Mouse (Mus musculus): ENCODE data around the gene Pitpnm1. TPM values are rescaled to one million over a fixed set of nuclear protein-coding genes. Genes with fewer than 3 reads are reported as not detected.
A peak's percentile ranks its signal among the peaks of the same experiment; 100 is the strongest.

Pitpnm1 gene
- polyA plus RNA-seq, 1 experiment from 2014 or later: 18.9 TPM

DNA sequence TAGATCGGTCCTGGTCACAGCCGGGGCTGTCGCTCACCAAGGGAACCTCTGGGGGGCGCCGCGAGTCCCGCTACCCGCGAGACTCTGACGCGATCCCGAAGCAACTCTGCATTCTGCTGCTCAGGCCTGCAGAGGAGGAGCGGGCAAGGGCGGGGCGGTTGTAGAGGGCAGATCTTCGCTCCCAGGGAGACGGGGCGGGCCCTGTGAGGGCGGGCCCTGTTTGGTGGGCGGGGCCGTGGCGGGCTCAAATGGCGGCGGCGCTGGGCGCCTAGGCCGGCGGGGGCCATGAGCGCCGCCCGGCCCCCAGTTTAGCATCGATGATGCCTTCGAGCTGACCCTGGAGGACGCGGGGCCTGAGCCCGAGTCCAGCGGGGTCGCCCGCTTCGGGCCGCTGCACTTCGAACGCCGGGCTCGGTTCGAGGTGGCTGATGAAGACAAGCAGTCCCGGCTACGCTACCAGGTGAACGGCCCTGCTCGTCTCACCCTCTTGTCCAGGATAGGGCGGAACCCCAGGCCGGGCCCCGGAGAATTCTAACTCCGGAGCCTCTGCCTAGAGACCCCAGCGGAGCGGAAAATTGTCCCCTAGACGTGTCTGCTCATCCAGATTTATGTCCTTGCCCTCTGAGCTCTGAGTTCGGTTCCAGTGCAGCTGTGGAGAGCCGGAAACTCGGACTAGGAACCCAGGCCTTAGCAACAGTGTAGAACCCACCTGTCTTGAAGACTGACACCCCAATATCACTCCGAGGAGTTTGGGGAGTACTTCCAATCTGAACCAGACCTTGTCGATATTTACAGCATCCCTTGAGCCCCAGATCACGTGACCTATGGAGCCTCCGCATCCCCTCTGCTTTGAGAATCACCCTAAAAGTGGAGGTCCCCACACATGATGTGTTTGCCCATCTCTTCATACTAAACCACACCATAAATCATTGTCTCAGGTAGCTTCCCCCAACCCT lies 26.2 kb downstream of the Pitpnm1 start, which contains the start of gene Aip:
Gene Aip (minus strand): TSS at position 118 of the 956 bp plus-strand sequence.
- peaks cover 10% of the 10 kb centered on the region; the same call in 1 of the 2 replicates for H3K36me3 ChIP-seq (ENCODE audit: insufficient read depth, low read length)
- H3K4me2 ChIP-seq (replicated peaks; ENCODE audit: low read depth, low read length): peak within 1 kb of the TSS; percentile 71
- no peaks in the 10 kb centered on the region for H3K27me3 ChIP-seq (replicated peaks; ENCODE audit: insufficient read depth, low read length)
- peak within 1 kb of the TSS; percentile 70 for H3K4me3 ChIP-seq (ENCODE audit: low read depth, low read length)
- DNase-seq (ENCODE audit: low spot score) (peak; percentile 100), ATAC-seq (peak; percentile 94)
- H3K9ac ChIP-seq (replicated peaks; ENCODE audit: low read depth): peak within 1 kb of the TSS; percentile 81
- 2% methylated on average over 54 of the region's 64 CpGs for WGBS
- peaks cover 5% of the 10 kb centered on the region for H3K4me1 ChIP-seq (ENCODE audit: insufficient read depth, low read depth, low read length)
- no peaks in the 10 kb centered on the region for H3K9me3 ChIP-seq (ENCODE audit: low read length)
- H3K27ac ChIP-seq (ENCODE audit: low read length): peak within 1 kb of the TSS; percentile 11; the same call in 1 of the 2 replicates
- no peak for TF ChIP-seq EP300 (IDR thresholded peaks at IDR 0.05)
- peak; percentile 79 for TF ChIP-seq CTCF (IDR thresholded peaks at IDR 0.05)

DNA sequence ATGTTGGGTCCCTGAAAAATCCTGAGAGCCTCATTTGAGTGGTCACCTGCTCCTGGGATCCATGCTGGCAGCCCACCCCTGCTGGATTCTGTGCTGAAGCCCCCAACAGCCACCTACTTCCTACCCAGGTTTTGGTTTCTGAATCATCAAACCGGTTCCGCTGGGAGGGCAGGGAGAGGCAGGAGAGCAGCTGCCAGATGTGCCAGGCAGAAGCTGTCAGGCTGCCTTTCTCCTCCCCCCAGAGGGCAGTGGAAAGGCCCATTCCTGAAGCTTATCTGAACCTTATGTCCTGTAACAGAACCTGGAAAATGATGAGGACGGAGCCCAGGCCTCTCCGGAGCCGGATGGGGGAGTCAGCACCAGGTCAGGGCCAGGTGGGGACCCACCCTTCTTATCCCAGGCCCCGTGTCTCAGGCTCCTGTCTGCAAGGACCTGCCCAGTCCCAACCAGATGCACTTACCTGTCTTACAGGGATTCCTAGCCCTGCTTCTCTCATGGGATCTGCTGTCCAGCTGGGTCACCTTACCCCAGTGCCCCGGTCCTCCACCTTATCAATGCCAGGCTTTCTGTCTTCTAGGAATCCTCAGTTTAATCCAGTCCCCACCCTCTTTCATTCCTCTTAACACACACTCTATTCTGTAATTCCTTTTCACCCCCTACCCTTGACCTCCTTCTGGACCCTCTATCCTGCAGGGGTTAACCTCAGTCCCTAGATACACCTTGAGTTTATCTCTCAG lies 27.1 kb downstream of the Pitpnm1 start:
- Histone ChIP-seq H3K27me3 (replicated peaks; ENCODE audit: insufficient read depth, low read length) (no peaks in the 10 kb centered on the region), H3K36me3 (ENCODE audit: insufficient read depth, low read length) (peaks cover 16% of the 10 kb centered on the region; the same call in 1 of the 2 replicates), H3K9ac (replicated peaks; ENCODE audit: low read depth) (peak overlapping the region; percentile 81), H3K27ac (ENCODE audit: low read length) (no peak overlapping the region), H3K4me1 (ENCODE audit: insufficient read depth, low read depth, low read length) (peaks cover 5% of the 10 kb centered on the region), H3K4me3 (ENCODE audit: low read depth, low read length) (peak overlapping the region; percentile 70), H3K4me2 (replicated peaks; ENCODE audit: low read depth, low read length) (peak overlapping the region; percentile 71), H3K9me3 (ENCODE audit: low read length) (no peaks in the 10 kb centered on the region)
- ATAC-seq: no peak
- TF ChIP-seq EP300 (IDR thresholded peaks at IDR 0.05) (no peak), CTCF (IDR thresholded peaks at IDR 0.05) (no peak)
- WGBS: 50% methylated on average over 7 of the region's 7 CpGs
- peak; percentile 44 for DNase-seq (ENCODE audit: low spot score)

DNA sequence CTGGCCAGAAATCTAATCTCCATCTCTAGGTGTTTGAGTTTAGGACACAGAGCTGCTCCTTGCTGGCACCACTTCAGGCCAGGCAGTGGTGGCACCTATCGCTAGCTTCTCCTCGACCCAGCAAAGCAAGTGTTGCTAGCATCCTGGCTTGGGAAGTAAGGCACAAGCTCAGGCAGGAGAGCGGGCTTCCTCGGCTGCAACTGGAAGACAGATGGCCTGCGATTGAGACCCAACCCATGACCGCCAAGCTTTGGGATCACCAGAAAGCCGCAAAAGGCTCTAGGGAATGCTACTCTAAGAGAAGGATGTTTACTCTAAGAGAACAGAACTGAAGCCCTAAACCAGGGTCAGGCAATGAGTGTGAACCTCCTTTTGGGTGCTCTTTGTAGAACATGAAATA lies 29.7 kb downstream of the Pitpnm1 start:
- ATAC-seq: no peak
- Histone ChIP-seq H3K4me2 (replicated peaks; ENCODE audit: low read depth, low read length) (no peak overlapping the region), H3K4me1 (ENCODE audit: insufficient read depth, low read depth, low read length) (peaks cover 5% of the 10 kb centered on the region), H3K27ac (ENCODE audit: low read length) (no peak overlapping the region), H3K27me3 (replicated peaks; ENCODE audit: insufficient read depth, low read length) (no peaks in the 10 kb centered on the region), H3K9ac (replicated peaks; ENCODE audit: low read depth) (no peak overlapping the region), H3K4me3 (ENCODE audit: low read depth, low read length) (no peak overlapping the region), H3K9me3 (ENCODE audit: low read length) (no peaks in the 10 kb centered on the region), H3K36me3 (ENCODE audit: insufficient read depth, low read length) (peaks cover 23% of the 10 kb centered on the region; the same call in 1 of the 2 replicates)
- no peak for DNase-seq (ENCODE audit: low spot score)
- WGBS: 82% methylated on average over 7 of the region's 7 CpGs
- no peak for TF ChIP-seq EP300 (IDR thresholded peaks at IDR 0.05)
- no peak for TF ChIP-seq CTCF (IDR thresholded peaks at IDR 0.05)

DNA sequence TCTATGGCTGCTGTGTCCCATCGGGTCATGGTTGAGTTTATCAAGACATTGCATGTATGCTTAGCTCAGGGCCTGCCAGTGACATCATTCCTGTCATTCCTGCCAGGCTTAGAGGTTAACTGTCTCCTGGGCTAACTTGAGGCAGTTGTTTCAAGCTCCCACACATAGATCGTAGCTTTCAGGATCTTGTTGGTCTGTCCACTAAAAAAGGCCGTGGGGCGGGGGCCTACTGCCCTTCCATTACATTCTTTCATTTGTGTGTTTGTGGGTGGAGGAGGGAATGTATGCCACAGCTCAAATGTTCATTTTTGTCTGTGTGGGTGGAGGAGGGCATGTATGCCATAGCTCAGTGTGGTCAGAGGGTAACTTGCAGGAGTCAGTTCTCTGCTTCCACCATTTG lies 30.3 kb downstream of the Pitpnm1 start:
- Histone ChIP-seq H3K27me3 (replicated peaks; ENCODE audit: insufficient read depth, low read length) (no peaks in the 10 kb centered on the region), H3K4me2 (replicated peaks; ENCODE audit: low read depth, low read length) (no peak overlapping the region), H3K36me3 (ENCODE audit: insufficient read depth, low read length) (peaks cover 23% of the 10 kb centered on the region; the same call in 1 of the 2 replicates), H3K4me1 (ENCODE audit: insufficient read depth, low read depth, low read length) (peaks cover 5% of the 10 kb centered on the region), H3K9me3 (ENCODE audit: low read length) (no peaks in the 10 kb centered on the region), H3K4me3 (ENCODE audit: low read depth, low read length) (no peak overlapping the region), H3K9ac (replicated peaks; ENCODE audit: low read depth) (no peak overlapping the region), H3K27ac (ENCODE audit: low read length) (no peak overlapping the region)
- ATAC-seq (no peak), DNase-seq (ENCODE audit: low spot score) (no peak)
- WGBS: 81% methylated on average over 4 of the region's 4 CpGs
- TF ChIP-seq EP300 (IDR thresholded peaks at IDR 0.05): no peak
- no peak for TF ChIP-seq CTCF (IDR thresholded peaks at IDR 0.05)

DNA sequence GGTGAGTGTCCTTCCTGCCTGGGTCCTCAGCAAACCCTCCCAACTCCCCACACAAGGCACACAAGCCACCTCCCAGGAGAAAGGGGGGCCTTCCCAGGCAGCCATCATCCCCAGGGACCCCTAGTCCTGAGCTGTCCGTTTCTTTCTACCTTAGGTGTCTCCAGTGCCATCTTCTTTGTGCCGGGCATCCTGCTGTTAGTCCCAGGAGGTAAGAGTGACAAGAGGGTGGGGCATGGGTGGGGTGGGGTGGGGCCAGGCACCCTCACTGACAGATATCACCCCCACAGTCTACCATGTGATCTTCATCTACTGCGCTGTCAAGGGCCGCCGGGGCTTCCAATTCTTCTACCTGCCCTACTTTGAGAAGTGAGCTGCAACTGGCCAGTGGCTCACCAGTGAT lies 31.3 kb downstream of the Pitpnm1 start:
- no peak overlapping the region for H3K4me3 ChIP-seq (ENCODE audit: low read depth, low read length)

DNA sequence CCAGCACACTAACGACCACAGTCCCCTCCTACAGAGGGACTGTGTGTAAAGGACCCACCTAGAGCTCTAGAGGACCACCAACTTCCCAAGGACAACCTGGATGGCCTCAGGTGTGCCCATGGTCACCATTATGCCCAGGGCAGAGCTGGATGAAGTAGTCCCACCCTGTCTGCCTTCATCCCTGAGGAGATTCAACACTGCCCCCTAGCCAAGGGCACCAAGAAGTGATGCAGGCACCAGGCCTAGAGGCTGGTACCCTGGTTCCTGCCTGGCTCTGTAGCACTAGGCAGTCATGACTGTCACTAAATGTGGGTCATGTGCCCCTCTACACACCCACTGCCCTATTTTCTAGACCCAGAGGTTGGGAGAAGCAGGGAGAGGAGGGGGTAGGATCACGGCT lies 32.0 kb downstream of the Pitpnm1 start:
- Histone ChIP-seq H3K4me3 (ENCODE audit: low read depth, low read length) (no peak overlapping the region), H3K4me1 (ENCODE audit: insufficient read depth, low read depth, low read length) (peaks cover 3% of the 10 kb centered on the region), H3K4me2 (replicated peaks; ENCODE audit: low read depth, low read length) (no peak overlapping the region), H3K9me3 (ENCODE audit: low read length) (no peaks in the 10 kb centered on the region), H3K36me3 (ENCODE audit: insufficient read depth, low read length) (peaks cover 23% of the 10 kb centered on the region; the same call in 1 of the 2 replicates), H3K27me3 (replicated peaks; ENCODE audit: insufficient read depth, low read length) (no peaks in the 10 kb centered on the region), H3K27ac (ENCODE audit: low read length) (no peak overlapping the region), H3K9ac (replicated peaks; ENCODE audit: low read depth) (no peak overlapping the region)
- TF ChIP-seq EP300 (IDR thresholded peaks at IDR 0.05) (no peak), CTCF (IDR thresholded peaks at IDR 0.05) (peak; percentile 30; the same call in 1 of the 2 replicates)
- DNase-seq (ENCODE audit: low spot score) (no peak), ATAC-seq (no peak)
- 87% methylated on average over 2 of the region's 2 CpGs for WGBS

More for the DNA sequence above, 31.3 kb downstream of the Pitpnm1 start:
- DNase-seq (ENCODE audit: low spot score) (no peak), ATAC-seq (no peak)
- no peak for TF ChIP-seq EP300 (IDR thresholded peaks at IDR 0.05)
- no peak for TF ChIP-seq CTCF (IDR thresholded peaks at IDR 0.05)
- H3K4me2 ChIP-seq (replicated peaks; ENCODE audit: low read depth, low read length): no peak overlapping the region
- H3K9ac ChIP-seq (replicated peaks; ENCODE audit: low read depth): no peak overlapping the region
- WGBS: 90% methylated on average over 5 of the region's 5 CpGs
- peaks cover 23% of the 10 kb centered on the region; the same call in 1 of the 2 replicates for H3K36me3 ChIP-seq (ENCODE audit: insufficient read depth, low read length)
- H3K27ac ChIP-seq (ENCODE audit: low read length): no peak overlapping the region
- H3K4me1 ChIP-seq (ENCODE audit: insufficient read depth, low read depth, low read length): peaks cover 5% of the 10 kb centered on the region
- no peaks in the 10 kb centered on the region for H3K9me3 ChIP-seq (ENCODE audit: low read length)
- H3K27me3 ChIP-seq (replicated peaks; ENCODE audit: insufficient read depth, low read length): no peaks in the 10 kb centered on the region

All from lung, postnatal 0 days (tissue).